Mouse (Mus musculus): ENCODE data around the gene Ttc17.
"Not testable (repeated sequence)": the region's sequence is repeated elsewhere in the genome, so short reads cannot be mapped to it uniquely, and the experiment has no call there.

The Ttc17 gene

DNA sequence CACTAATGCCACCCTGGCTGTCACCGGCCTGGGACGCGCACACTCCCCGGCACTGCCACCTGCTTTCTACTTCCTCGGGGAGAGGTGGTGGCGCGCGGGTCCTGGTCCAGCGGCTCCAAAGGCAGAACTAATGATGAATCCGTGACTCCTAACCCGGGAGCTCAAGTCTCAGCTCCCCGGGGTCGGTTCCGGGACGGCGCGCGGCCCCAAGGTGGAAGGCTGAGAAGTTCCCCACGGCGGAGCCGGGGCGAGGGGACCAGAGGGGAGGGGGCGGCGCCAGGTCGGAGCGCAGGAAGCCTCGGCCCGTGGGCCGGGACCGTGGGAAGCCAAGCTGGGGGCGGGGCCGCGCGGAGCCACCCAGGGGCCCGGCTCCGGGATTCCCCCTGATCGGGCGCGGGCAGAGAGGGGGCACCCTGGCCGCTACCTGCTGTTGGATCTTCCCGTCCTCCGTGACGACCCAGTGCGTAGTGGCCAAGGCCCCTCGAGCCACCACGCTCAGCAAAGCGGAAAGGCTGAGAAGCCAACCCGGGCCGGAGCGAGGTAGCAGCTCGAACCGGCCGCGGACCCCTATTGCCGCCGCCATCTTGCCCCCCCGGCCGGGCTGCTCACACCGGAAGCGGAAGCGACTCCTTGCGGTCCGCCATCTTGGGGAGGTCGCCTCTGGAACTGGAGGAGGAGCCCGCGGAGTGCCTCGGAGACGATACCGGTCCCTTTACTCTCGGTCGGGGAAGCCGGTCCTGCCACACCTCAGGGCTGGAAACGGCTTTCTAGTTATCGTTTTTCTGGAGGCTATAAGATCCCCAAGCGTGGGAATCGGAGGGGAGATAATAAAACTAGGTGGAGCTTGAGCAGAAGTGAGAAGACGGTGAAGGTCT, at the start of gene Ttc17:
Gene Ttc17 (minus strand): TSS at position 607 of the 875 bp plus-strand sequence.
- DNase-seq (ENCODE audit: low spot score): peak; percentile 86

DNA sequence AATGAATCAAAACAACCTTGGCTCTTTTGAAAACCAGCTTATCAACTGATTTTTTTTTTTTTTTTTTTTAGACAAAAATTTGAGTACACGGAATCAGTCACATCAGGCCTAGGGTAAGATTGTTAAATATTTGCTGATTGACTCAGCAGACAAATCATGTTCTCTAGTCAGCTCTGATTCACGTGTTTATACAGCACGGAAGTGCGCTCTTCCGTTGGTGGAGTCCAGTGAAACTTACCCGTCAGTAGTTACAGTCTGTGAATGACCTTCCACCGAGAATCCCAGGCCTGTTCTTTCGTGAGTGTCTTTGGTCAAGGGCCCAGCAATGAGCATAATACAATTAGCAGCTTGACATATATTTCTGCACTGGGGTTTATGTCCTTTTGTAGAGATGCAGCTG, 43.2 kb upstream of the Ttc17 start:
- DNase-seq (ENCODE audit: low spot score): no peak

DNA sequence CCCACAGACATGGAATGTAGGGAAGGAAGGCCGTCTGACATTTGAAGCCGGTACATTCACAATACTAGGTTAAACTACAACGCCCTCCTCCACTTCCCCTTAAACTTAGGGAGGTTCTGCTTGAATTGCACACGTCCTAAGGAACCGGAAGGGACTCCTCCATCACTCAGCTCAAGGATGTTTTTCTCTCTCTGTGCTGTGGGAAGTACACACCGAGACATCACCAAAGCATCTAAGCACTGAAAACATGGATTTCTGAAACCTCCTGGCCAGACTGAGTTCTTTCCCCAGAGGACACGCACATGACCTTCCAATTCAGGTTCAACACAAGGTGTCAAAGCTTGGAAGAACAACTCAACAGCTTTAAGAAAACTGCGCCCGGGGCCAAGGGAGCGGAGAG, 30.5 kb upstream of the Ttc17 start:
- DNase-seq (ENCODE audit: low spot score): no peak

GRCm38 (mm10) chr2:94435481-94435880, 29.0 kb upstream of the Ttc17 start:
- DNase-seq (ENCODE audit: low spot score): no peak

- DNase-seq (ENCODE audit: low spot score): no peak
These were observed 28.3 kb upstream of the Ttc17 start for GRCm38 (mm10) chr2:94434833-94435232.

- no peak for DNase-seq (ENCODE audit: low spot score)
These were observed 25.7 kb upstream of the Ttc17 start for GRCm38 (mm10) chr2:94432214-94432613.

- no peak for DNase-seq (ENCODE audit: low spot score)
These were observed 22.0 kb upstream of the Ttc17 start for GRCm38 (mm10) chr2:94428456-94428855.

DNA sequence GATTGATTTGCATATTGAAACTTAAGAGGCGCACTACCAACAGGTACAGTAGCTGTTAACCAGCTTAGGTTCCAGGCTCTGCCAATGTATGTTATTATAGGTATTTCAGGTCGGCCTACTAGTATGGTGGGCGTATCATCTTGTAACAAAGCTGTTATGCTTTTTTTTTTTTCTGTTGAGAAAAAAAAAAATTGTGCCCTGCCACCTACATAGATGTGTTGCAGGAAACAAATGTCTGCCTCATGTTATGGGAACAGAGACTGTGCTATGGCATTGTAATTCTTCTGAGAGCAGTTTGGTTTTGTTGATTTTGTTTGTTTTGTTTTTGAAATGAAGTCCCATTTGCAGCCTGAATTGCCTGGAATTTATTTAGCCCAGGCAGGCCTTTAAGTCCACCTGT, 952 bp upstream of the Ttc17 start:
- no peak for DNase-seq (ENCODE audit: low spot score)

GRCm38 (mm10) chr2:94407021-94407420, 532 bp upstream of the Ttc17 start:
- no peak for DNase-seq (ENCODE audit: low spot score)

DNA sequence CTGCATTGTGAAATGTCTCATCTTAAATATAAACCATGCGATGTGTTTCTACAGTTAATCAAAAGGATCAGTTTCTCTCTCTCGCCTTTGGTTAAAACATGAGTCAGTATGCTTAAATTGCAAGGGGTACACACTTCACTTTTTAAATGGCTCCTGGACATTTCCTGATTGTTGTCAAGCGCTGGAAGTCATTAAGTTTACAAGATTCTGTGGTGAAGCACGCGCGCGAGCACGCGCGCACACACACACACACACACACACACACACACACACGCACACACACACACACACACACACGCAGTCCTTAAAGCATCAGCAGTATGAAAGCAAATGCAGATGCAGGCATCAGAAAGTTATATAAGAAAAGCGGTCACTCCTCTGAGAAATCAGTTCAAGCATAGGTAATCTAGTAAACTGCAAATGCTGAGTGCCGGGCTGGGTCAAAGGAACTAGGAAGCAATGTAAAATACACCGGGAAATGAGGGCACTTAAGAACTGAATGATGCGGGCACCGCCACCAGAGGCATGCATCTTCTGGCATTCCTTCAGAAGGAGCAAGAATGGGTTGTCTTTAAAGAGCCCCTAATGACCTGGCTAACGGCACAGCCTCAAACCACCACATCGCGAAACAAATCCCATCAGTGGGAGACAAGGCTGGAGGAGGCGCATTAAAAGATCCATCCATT, 949 bp downstream of the Ttc17 start:
- DNase-seq (ENCODE audit: low spot score): no peak

GRCm38 (mm10) chr2:94404512-94405240, 1.8 kb downstream of the Ttc17 start:
- no peak for DNase-seq (ENCODE audit: low spot score)

- no peak for DNase-seq (ENCODE audit: low spot score)
These were observed 3.9 kb downstream of the Ttc17 start for GRCm38 (mm10) chr2:94402561-94402960.

- DNase-seq (ENCODE audit: low spot score): no peak
These were observed 4.4 kb downstream of the Ttc17 start for GRCm38 (mm10) chr2:94402096-94402495.

GRCm38 (mm10) chr2:94401006-94401405, 5.5 kb downstream of the Ttc17 start:
- DNase-seq (ENCODE audit: low spot score): no peak

DNA sequence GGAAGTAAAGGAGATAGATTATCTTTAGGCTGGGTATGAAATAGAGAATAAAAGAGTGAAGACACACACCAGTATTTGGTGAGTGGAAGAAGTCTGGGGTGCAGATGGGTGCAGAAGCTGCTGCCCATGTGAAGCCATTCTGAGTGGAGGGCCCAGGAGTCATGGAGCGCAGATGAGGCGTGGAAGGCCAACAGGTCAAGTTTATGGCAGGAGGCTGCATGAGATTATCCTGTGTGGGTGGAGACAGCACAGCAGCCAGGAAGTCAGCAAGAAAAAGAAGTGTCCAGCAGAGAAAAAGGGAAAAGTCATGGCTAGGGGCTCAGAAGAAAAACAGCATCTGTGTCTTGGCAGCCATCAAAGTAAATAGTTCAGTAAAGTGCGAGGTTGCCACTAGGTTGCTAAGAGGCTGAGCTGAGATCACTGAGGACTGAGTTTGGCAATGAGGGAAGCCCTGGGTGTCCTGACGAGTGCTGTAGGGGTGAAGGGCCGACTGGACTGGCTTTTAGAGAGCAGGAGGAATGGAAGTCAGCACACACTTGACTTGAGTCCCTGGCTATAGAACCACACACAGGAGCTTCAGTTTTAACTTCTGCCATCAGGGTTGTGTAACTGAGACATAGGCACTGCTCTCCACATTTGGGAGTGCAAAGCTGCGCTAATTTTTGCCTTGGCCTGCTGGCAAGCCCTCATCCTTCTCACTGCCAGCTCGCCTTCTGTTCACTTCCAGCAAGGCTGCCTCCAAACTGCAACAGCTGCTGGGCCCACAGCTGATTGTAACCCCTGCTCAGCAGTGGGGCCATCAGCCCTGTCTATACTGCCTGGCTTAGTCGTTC, 8.1 kb downstream of the Ttc17 start:
- DNase-seq (ENCODE audit: low spot score): peak; percentile 27

- DNase-seq (ENCODE audit: low spot score): no peak
These were observed 9.0 kb downstream of the Ttc17 start for GRCm38 (mm10) chr2:94397453-94397852.

- no peak for DNase-seq (ENCODE audit: low spot score)
These were observed 10.2 kb downstream of the Ttc17 start for GRCm38 (mm10) chr2:94396325-94396724.

DNA sequence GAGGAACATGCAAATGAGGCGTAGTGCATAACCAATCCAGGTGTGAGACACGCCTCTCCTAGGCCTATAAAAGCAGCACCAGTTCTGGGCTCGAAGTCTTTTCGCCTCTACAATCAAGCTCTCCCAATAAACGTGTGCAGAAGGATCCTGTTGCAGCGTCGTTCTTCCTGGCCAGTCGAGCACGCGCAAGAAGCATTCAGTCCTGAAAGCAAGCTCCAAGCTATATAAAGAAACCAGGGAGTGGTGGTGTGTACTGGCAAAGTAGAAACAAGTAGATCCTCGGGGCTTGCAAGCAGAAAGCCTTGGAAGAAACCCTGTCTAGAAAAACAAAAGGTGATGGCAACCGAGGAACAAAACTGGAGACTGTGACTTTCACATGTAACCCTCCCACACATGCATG, 15.4 kb downstream of the Ttc17 start:
- not testable (repeated sequence) for DNase-seq (ENCODE audit: low spot score)

GRCm38 (mm10) chr2:94389000-94389399, 17.5 kb downstream of the Ttc17 start:
- no peak for DNase-seq (ENCODE audit: low spot score)

DNA sequence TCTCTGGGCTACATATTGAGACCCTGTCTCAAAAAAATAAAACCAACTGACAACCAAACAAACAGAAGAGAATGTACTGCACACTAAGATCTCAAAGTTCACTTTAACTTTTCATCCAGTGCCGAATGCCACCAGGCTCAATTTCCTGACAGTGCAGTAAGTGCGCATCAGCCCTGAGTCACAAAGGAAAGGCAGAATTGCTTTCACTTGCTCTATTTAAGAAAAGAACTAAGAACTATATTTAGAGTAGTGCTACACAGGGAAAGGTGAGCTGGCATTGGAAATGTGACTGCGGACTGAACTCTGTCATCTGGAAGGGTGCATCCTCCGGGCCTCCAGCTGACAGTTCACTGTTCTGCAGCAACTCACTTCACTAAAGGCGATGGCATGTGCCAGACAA, 18.6 kb downstream of the Ttc17 start:
- no peak for DNase-seq (ENCODE audit: low spot score)

DNA sequence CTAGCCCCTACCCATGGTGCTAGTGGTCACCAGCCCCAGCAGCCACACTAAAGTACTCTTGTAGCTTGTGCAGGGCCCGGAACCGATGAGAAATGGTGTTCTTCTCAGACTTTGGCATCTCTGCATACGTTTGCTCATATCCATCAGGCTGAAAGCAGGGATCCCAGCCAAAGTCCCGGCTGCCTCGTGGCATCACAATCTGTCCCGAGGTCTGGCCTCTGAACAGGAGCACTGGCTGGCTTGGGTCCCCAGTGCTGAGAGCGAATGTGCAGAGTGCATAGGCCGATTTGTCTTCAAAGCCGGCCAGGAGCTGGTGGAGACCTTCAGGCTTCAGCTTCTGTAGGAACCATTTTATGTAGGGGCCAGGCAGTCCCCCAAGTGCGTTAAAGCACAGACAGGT, 22.0 kb downstream of the Ttc17 start:
- DNase-seq (ENCODE audit: low spot score): not testable (repeated sequence)
